Mouse (Mus musculus): ENCODE measurements around the gene Slc39a3. TPM values are rescaled to one million over a fixed set of nuclear protein-coding genes. Genes with fewer than 3 reads are reported as not detected.

The Slc39a3 gene
- polyA plus RNA-seq, 1 experiment = 37.5 TPM

DNA sequence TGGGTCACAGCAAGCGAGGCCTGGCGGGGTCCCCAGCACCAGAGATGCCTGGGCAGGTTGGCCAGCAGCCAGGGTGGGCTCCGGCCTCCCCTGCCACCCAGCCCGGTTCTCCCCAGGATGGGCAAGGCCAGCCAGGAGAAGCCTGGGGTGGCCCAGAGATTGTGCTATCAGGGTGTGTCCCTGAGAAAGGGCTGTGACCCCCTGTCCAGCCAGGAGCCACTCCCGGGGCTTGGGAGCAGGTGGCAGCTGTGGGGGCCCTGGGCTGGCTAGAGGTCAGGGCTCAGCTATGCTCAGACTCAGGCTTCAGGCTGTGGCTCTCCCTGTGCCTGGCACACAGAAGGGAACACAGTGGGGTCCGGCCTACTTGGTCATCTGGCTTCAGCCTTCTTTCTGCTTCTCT is 17.5 kb downstream of the Slc39a3 start:
- Histone ChIP-seq H3K27ac (ENCODE audit: insufficient read depth, low read depth, low read length) (no peak overlapping the region), H3K4me3 (ENCODE audit: insufficient read depth, low read depth, low read length) (no peak overlapping the region), H3K4me1 (ENCODE audit: control insufficient read depth, insufficient read depth, low read length) (no peaks in the 10 kb centered on the region), H3K36me3 (ENCODE audit: control insufficient read depth, insufficient read depth, low read length) (no peaks in the 10 kb centered on the region), H3K27me3 (replicated peaks; ENCODE audit: control insufficient read depth, insufficient read depth, low read length) (no peaks in the 10 kb centered on the region)
- no peak for TF ChIP-seq CTCF (conservative IDR thresholded peaks at IDR 0.05; ENCODE audit: insufficient read depth, insufficient read length, low read depth, low read length)
- no peak for TF ChIP-seq POLR2A (IDR thresholded peaks at IDR 0.05; ENCODE audit: low read depth, low read length)
- 71% methylated on average over 6 of the region's 6 CpGs for WGBS
- no peak for DNase-seq

DNA sequence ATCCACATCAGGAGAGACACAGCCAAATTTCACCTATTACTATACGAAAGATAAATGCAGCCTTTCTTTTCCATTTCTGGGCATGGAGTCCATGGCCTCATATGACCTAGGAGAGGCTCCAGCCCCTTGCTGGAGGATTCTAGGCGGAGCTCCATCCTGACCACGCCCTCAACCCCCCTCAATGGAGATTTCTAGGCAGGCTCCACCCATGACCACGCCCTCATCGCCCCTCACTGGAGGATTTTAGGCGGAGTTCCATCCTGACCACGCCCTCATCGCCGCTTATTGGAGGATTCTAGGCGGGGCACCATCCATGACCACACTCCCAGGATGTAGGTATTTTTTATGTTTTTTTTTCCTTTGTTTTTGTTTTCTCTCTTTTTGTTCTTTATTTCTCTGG is 18.9 kb downstream of the Slc39a3 start:
- 50% methylated on average over 10 of the region's 10 CpGs for WGBS
- DNase-seq = no peak
- H3K27ac ChIP-seq (ENCODE audit: insufficient read depth, low read depth, low read length) = no peak overlapping the region
- H3K4me1 ChIP-seq (ENCODE audit: control insufficient read depth, insufficient read depth, low read length) = no peaks in the 10 kb centered on the region
- no peaks in the 10 kb centered on the region for H3K36me3 ChIP-seq (ENCODE audit: control insufficient read depth, insufficient read depth, low read length)
- no peaks in the 10 kb centered on the region for H3K27me3 ChIP-seq (replicated peaks; ENCODE audit: control insufficient read depth, insufficient read depth, low read length)
- TF ChIP-seq CTCF (conservative IDR thresholded peaks at IDR 0.05; ENCODE audit: insufficient read depth, insufficient read length, low read depth, low read length) (no peak), POLR2A (IDR thresholded peaks at IDR 0.05; ENCODE audit: low read depth, low read length) (no peak)
- H3K4me3 ChIP-seq (ENCODE audit: insufficient read depth, low read depth, low read length) = no peak overlapping the region

DNA sequence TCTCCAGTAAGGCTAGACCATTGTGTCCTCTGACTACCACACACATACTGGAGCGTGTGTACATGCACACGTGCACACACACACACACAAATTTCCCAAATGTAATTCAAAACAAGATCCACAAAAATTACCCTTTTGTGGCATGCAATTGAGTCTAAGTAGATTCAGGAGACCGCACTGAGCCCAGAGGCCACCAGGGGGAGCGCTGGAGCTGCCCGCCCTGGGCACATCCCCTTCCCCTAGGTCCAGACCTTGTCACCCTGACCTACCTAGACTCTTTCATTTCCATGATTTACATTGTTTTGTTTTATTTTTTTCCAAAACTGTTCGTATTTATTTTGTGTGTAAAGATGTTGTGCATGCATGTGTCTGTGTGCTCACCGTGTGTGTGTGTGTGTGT is 20.6 kb downstream of the Slc39a3 start:
- TF ChIP-seq CTCF (conservative IDR thresholded peaks at IDR 0.05; ENCODE audit: insufficient read depth, insufficient read length, low read depth, low read length) (peak; percentile 75), POLR2A (IDR thresholded peaks at IDR 0.05; ENCODE audit: low read depth, low read length) (no peak)
- WGBS = 5% methylated on average over 7 of the region's 7 CpGs
- Histone ChIP-seq H3K36me3 (ENCODE audit: control insufficient read depth, insufficient read depth, low read length) (no peaks in the 10 kb centered on the region), H3K27ac (ENCODE audit: insufficient read depth, low read depth, low read length) (no peak overlapping the region), H3K27me3 (replicated peaks; ENCODE audit: control insufficient read depth, insufficient read depth, low read length) (no peaks in the 10 kb centered on the region), H3K4me1 (ENCODE audit: control insufficient read depth, insufficient read depth, low read length) (no peaks in the 10 kb centered on the region), H3K4me3 (ENCODE audit: insufficient read depth, low read depth, low read length) (no peak overlapping the region)
- DNase-seq = peak; percentile 58

DNA sequence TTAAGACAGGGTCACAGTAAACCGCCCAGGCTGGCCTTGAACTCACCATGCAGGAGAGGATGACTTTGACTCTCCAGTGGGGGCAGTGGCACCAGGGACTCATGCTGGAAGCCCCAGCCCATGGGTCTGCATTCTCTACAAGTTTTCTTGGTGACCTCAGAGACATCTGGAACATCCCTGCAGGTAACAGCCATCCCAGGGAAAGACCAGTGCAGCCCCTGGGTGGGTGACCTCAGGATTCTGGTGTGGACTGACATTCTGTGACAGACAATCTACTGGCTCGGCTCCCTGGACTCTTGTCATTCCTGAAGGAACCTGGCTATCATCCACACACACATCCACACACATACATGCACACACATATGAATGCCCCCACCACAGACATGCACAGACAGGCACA is 21.6 kb downstream of the Slc39a3 start:
- Histone ChIP-seq H3K27ac (ENCODE audit: insufficient read depth, low read depth, low read length) (no peak overlapping the region), H3K4me3 (ENCODE audit: insufficient read depth, low read depth, low read length) (no peak overlapping the region), H3K36me3 (ENCODE audit: control insufficient read depth, insufficient read depth, low read length) (no peaks in the 10 kb centered on the region), H3K27me3 (replicated peaks; ENCODE audit: control insufficient read depth, insufficient read depth, low read length) (no peaks in the 10 kb centered on the region), H3K4me1 (ENCODE audit: control insufficient read depth, insufficient read depth, low read length) (no peaks in the 10 kb centered on the region)
- DNase-seq = no peak
- 85% methylated on average over 2 of the region's 2 CpGs for WGBS
- TF ChIP-seq CTCF (conservative IDR thresholded peaks at IDR 0.05; ENCODE audit: insufficient read depth, insufficient read length, low read depth, low read length) = no peak
- no peak for TF ChIP-seq POLR2A (IDR thresholded peaks at IDR 0.05; ENCODE audit: low read depth, low read length)

DNA sequence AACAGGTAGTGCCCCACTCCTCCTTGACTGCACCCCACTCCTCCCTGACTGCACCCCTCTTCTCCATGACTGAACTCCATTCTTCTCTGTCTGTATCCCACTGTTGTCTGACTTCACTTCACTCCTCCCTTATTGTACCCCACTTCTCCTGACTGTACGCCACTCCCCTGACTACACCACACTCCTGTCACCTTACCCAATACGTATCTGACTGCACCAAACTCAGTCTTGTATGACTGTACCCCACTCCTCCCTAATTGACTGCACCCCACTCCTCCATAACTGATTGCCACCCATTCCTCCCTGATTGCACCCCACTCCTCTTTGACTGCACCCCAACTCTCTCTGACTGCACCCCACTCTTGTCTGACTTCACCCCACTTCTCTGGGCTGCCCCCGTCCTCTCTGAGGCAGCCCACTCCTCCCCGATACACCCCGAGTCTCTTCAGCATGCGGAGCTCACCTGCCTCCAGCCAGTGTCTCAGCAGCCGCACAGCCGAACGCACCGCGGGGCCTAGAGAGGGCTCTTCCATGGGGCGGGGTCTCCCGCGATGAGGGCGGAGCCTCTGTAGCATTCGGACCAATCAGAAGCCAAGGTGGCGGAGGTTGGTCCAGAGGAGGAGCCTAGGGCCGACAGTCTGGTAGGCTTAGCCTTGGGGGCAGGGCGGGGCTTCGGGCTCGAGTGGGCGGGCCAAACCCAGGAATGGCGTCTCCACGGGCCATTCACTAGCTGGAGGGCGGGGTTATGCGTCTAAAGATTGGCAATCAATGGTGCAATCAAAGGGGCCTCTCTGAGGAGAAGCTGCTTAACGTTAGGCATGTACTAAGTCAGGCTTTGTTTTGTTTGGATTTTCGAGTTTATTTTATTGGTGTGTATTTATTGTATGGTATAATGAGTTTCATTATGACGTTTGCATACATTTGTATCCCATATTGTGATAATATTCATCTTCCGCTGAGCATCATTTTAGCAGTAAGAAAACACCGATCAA is 22.5 kb downstream of the Slc39a3 start, which contains the start of gene Gng7:
Gene Gng7 (minus strand): TSS at position 553 of the 992 bp plus-strand sequence.
- no peaks in the 10 kb centered on the region for H3K27me3 ChIP-seq (replicated peaks; ENCODE audit: control insufficient read depth, insufficient read depth, low read length)
- no peaks in the 10 kb centered on the region for H3K4me1 ChIP-seq (ENCODE audit: control insufficient read depth, insufficient read depth, low read length)
- no peak within 1 kb of the TSS for H3K27ac ChIP-seq (ENCODE audit: insufficient read depth, low read depth, low read length)
- 11% methylated on average over 31 of the region's 31 CpGs for WGBS
- H3K4me3 ChIP-seq (ENCODE audit: insufficient read depth, low read depth, low read length) = peak within 1 kb of the TSS; percentile 24; the same call in 1 of the 2 replicates
- TF ChIP-seq CTCF (conservative IDR thresholded peaks at IDR 0.05; ENCODE audit: insufficient read depth, insufficient read length, low read depth, low read length) (no peak), POLR2A (IDR thresholded peaks at IDR 0.05; ENCODE audit: low read depth, low read length) (no peak)
- DNase-seq = peak; percentile 96
- no peaks in the 10 kb centered on the region for H3K36me3 ChIP-seq (ENCODE audit: control insufficient read depth, insufficient read depth, low read length)

DNA sequence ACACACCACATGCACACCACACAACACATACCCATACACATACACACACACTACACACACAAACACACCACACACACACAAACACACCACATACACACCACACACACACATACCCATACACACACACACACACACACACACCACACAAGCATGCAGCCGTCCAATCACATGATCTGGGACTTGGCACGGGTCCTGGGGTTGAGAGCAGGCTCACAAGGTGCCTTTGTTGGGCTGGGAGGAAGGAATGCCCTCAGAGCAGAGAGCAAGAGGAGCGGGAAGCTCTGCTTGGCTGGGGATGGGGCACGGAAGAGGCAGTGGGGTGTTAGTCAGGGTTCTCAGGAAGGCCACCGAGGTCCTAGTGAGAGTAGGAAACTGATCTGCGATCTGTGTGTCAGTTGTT is 26.4 kb downstream of the Slc39a3 start:
- Histone ChIP-seq H3K36me3 (ENCODE audit: control insufficient read depth, insufficient read depth, low read length) (no peaks in the 10 kb centered on the region), H3K27ac (ENCODE audit: insufficient read depth, low read depth, low read length) (no peak overlapping the region), H3K4me3 (ENCODE audit: insufficient read depth, low read depth, low read length) (no peak overlapping the region), H3K4me1 (ENCODE audit: control insufficient read depth, insufficient read depth, low read length) (no peaks in the 10 kb centered on the region), H3K27me3 (replicated peaks; ENCODE audit: control insufficient read depth, insufficient read depth, low read length) (no peaks in the 10 kb centered on the region)
- WGBS = 52% methylated on average over 6 of the region's 6 CpGs
- TF ChIP-seq CTCF (conservative IDR thresholded peaks at IDR 0.05; ENCODE audit: insufficient read depth, insufficient read length, low read depth, low read length) (no peak), POLR2A (IDR thresholded peaks at IDR 0.05; ENCODE audit: low read depth, low read length) (no peak)
- peak; percentile 42 for DNase-seq

DNA sequence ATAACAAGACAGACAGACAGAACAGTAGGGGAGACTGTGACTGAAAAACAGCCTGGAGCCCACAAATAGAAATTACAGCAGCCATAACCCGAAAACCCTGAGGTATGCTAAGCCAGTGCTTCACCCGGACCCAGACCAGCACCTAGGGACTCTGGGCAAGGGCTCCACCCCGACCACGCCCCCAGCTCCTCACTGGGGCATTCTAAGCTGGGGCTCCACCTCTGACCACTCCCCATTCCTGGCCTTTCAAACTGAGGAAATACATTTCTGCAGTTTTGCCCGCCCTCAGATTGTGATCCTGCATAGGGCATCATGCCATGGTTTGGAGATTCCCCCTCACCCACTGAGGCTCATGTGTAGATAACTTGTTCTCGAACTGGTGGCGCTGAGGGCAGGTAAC is 30.0 kb downstream of the Slc39a3 start:
- Histone ChIP-seq H3K36me3 (ENCODE audit: control insufficient read depth, insufficient read depth, low read length) (no peaks in the 10 kb centered on the region), H3K27ac (ENCODE audit: insufficient read depth, low read depth, low read length) (no peak overlapping the region), H3K4me1 (ENCODE audit: control insufficient read depth, insufficient read depth, low read length) (no peaks in the 10 kb centered on the region), H3K4me3 (ENCODE audit: insufficient read depth, low read depth, low read length) (no peak overlapping the region), H3K27me3 (replicated peaks; ENCODE audit: control insufficient read depth, insufficient read depth, low read length) (no peaks in the 10 kb centered on the region)
- TF ChIP-seq CTCF (conservative IDR thresholded peaks at IDR 0.05; ENCODE audit: insufficient read depth, insufficient read length, low read depth, low read length) (no peak), POLR2A (IDR thresholded peaks at IDR 0.05; ENCODE audit: low read depth, low read length) (no peak)
- DNase-seq = peak; percentile 23
- 40% methylated on average over 7 of the region's 7 CpGs for WGBS
